Mouse (Mus musculus) forebrain, embryonic 10.5 days (tissue): Measurements from ENCODE around the gene Wasf2. TPM values are rescaled to one million over a fixed set of nuclear protein-coding genes. Genes with fewer than 3 reads are reported as not detected.

Experiments
- DNase-seq: peaks from one replicate; pipeline ENCODE4 v3.0.0-alpha.2; 2017; ENCODE audit warnings: low spot score; ENCODE audit errors: extremely low spot score
- H3K27ac ChIP-seq: fragments of 300-500 bp; sonication (generic); 2 replicates; pipeline ENCODE4 v1.5.1; 2016; ENCODE audit warnings: mild to moderate bottlenecking
- H3K27me3 ChIP-seq: fragments of 300-500 bp; sonication (generic); 2 replicates; pipeline ENCODE4 v1.6.1; 2016; ENCODE audit warnings: mild to moderate bottlenecking; ENCODE audit not compliant: poor library complexity, severe bottlenecking
- H3K36me3 ChIP-seq: fragments of 300-500 bp; sonication (generic); replicated peaks from 2 replicates; pipeline ENCODE4 v1.6.1; 2016; ENCODE audit warnings: mild to moderate bottlenecking, moderate library complexity
- H3K4me1 ChIP-seq: fragments of 300-500 bp; sonication (generic); 2 replicates; pipeline ENCODE4 v1.6.1; 2016
- H3K4me3 ChIP-seq: fragments of 300-500 bp; sonication (generic); 2 replicates; pipeline ENCODE4 v1.5.1; 2016; ENCODE audit warnings: mild to moderate bottlenecking, moderate library complexity
- H3K9me3 ChIP-seq: fragments of 300-500 bp; sonication (generic); 2 replicates; pipeline ENCODE4 v1.6.1; 2016; ENCODE audit warnings: mild to moderate bottlenecking, moderate library complexity
- WGBS: fragments of 180-500 bp; shearing (Covaris S2); methylation state at CpG from one replicate; pipeline ENCODE4 v1.1.7; 2016; 5-methylcytosine and 5-hydroxymethylcytosine counted together
- polyA plus RNA-seq: library from polyadenylated mRNA; unstranded; fragments of >200 nt; fragmentation: Nextera tagmentation; extraction: Ambion mirVana; gene quantifications from 2 replicates; pipeline ENCODE4 v1.2.1, GENCODE M21; 2016

Wasf2 gene
- polyA plus RNA-seq, result 47.4 and 49.1 TPM in 2 replicates

DNA sequence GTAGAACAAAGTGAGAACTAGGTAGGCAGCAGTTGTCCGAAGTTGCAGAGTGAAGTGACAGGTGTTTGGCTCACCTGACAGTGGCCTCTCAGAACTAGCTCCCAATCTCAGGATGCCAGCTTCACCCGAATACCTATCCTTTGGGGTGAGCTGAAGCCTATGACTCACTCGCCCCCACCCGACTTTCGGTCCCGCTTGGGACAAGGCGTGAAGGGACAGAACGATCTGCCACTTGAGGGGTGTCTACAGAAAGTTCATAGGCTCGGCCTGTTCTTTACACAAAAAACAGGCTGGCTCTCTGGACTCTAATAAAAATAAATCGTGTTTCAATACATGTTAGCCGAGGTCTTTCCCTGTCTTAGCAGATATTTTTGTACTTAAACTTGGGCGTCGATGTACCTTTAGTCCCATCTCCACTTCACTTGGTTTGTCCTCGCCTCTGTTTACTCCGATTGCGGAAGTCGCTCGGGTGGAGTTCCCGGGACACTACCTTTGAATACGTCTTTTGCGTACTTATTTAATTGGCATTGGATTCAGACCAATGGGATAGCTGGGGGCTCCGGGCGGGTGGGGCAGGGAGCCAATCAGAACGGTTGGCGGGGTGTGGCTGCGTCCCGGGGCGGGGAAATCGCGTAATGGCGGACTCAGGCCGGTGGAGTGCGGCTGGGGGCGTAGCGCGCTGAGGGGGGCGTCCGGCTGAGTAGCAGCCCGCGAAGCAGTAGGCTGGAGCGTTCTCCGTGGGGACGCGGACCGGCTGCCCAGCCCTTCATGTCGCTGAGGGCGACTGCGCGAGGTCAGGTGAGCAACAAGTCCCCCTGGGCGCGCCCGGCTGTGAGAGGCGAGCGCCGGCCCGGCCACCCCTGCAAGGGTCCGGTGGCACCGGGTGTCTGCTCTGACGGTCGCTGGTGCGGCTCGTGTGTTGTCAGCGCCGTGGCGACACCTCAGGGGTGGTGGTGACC is at the start of gene Wasf2:
Gene Wasf2 (plus strand): TSS at position 575 of the 959 bp plus-strand sequence.
- peaks cover 30% of the 10 kb centered on the region for H3K4me1 ChIP-seq
- peak within 1 kb of the TSS; percentile 69 for H3K4me3 ChIP-seq
- peaks cover 16% of the 10 kb centered on the region for H3K36me3 ChIP-seq
- H3K9me3 ChIP-seq, result peaks cover 3% of the 10 kb centered on the region; the same call in 1 of the 2 replicates
- peak; percentile 94 for DNase-seq
- WGBS, result under 1% methylated on average over 65 of the region's 65 CpGs
- no peaks in the 10 kb centered on the region for H3K27me3 ChIP-seq
- H3K27ac ChIP-seq, result peak within 1 kb of the TSS; percentile 90

DNA sequence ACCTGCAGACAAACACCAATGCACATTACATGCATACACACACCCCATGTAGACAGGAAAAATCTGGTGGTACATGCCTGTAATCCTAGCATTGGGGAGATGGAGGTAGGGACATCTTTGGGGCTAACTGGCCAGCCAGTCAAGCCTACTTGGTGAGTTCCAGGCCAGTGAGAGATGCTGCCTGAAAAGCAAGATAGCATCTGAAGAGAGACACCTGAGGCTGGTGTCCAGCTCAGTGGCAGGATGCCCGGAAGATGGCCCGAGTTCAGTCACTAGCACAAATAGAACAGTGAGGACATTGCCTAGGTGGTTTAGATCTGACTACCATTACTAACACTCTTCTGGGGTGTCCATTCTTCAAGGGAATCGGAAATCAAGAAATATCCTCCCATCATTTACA is 49.4 kb upstream of the Wasf2 start:
- no peaks in the 10 kb centered on the region for H3K9me3 ChIP-seq
- no peak for DNase-seq
- H3K4me1 ChIP-seq, result peaks cover 51% of the 10 kb centered on the region
- no peak overlapping the region for H3K27ac ChIP-seq
- WGBS, result 90% methylated on average over 3 of the region's 3 CpGs
- peaks cover 23% of the 10 kb centered on the region for H3K27me3 ChIP-seq
- H3K36me3 ChIP-seq, result peaks cover 23% of the 10 kb centered on the region
- no peak overlapping the region for H3K4me3 ChIP-seq

DNA sequence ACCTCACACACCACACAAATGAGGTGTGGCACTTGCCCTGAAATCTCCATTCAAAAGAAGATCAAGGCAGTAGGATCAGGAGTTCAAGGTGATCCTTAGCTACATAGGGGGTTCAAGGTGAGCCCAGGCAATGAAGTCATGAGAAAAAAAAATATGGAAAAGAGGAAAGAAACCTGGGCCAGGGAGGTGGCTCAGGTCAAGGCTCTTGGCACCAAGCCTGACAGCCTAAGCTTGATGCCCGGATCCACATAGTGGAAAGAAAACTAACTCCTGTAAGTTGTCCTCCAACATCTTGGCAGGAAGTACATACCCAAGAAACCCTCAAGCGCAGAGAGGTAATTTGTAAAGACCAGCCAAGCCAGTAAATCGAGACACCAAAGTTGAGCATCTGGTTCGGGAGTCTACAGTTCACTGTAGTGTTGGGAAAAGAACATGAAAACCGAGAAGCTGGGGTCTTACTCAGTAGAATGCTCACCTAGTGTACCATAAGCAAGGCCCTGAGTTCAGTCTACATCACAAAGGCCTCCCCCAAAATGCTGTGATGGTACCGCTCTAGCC is 48.0 kb upstream of the Wasf2 start:
- Histone ChIP-seq H3K27me3 (peaks cover 37% of the 10 kb centered on the region), H3K4me1 (peaks cover 51% of the 10 kb centered on the region), H3K36me3 (peaks cover 15% of the 10 kb centered on the region), H3K4me3 (no peak overlapping the region), H3K9me3 (no peaks in the 10 kb centered on the region), H3K27ac (no peak overlapping the region)
- no peak for DNase-seq
- 89% methylated on average over 6 of the region's 6 CpGs for WGBS

DNA sequence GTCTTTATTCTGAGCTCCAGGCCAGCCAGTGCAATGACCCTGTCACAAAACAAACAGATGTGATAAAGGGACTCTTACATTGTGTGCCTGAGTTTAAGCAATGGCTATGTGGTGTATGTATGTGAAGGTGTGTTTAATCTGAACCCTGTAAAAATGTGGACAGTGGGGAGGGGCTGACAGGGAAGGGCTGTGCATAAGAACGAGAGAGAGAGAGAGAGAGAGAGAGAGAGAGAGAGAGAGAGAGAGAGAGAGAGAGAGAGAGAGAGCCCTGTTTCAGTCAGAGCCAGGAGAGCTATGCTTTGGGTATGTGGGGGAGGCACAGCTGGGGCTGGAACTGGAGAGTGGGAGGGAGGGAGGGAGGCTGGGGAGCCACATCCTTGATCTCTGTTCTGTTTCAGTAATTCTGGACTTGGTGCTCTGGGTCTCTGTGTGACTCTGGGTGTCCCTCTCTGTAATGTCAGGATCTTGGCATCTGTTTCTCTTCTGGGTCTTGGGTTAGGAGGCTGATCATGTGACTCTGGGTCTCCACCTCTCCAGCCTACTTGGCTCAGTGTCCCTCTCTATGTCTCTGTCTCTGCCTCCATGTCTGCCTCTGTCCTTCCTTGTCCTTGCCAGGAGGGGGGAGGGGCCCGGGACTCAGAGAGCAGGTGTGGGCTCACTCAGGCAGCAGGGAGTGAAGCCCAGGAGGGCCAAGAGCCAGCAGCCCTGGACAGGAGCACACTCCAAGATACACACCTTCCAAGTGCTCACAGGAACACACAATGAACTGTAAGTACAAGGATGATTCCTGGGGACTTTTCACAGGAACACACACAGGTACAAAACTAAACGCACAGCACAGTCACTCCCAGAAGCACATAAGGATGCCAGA is 46.1 kb upstream of the Wasf2 start:
- Histone ChIP-seq H3K36me3 (no peaks in the 10 kb centered on the region; the same call in 1 of the 2 replicates), H3K9me3 (no peaks in the 10 kb centered on the region), H3K27ac (0 out of 2 replicates have a peak overlapping the region, but pooled peaks have one; percentile 7), H3K4me3 (peak overlapping the region; percentile 56; the same call in 1 of the 2 replicates), H3K4me1 (peaks cover 51% of the 10 kb centered on the region), H3K27me3 (peaks cover 45% of the 10 kb centered on the region)
- WGBS, result 31% methylated on average over 3 of the region's 3 CpGs
- DNase-seq, result no peak

DNA sequence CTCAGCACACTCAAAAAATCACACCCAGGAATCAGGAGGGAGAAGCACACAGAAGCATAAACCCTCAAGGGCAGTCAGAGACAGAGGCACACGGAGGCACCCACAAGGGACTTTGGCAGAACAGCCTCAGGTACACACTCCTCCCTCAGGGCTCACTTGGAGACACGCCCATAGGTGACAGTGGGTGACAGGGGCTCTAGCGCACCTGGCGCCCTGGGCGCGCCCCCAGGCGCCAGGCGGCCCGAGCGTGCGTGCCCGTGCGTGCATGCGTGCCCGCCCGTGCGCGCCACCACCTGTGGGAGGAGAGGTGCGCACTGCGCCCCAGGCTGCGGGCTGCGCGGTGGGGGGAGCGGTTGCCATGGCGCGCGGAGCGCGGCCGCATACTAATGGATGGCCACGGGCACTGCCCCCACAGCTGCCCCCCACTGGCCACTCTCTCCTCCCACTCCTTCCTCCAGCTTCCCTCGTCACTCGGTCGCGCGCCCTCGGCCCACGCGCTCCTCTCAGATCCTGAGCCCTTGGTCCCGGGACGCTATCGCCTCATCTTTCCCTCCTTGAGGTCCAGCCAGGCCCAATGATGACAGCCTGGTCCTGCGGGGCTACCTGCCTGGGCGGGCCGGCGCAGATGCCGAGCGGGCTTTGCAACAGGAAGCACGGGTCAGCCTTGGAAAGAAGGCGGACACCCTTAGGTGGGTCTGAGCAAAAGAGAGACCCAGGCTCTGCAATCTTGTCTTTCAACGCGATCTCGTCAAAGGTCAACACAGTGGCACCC is 45.1 kb upstream of the Wasf2 start:
- Histone ChIP-seq H3K4me1 (peaks cover 51% of the 10 kb centered on the region), H3K36me3 (no peaks in the 10 kb centered on the region), H3K9me3 (no peaks in the 10 kb centered on the region), H3K27ac (peak overlapping the region; percentile 68), H3K27me3 (peaks cover 52% of the 10 kb centered on the region), H3K4me3 (peak overlapping the region; percentile 56)
- no peak for DNase-seq
- 1% methylated on average over 52 of the region's 53 CpGs for WGBS

DNA sequence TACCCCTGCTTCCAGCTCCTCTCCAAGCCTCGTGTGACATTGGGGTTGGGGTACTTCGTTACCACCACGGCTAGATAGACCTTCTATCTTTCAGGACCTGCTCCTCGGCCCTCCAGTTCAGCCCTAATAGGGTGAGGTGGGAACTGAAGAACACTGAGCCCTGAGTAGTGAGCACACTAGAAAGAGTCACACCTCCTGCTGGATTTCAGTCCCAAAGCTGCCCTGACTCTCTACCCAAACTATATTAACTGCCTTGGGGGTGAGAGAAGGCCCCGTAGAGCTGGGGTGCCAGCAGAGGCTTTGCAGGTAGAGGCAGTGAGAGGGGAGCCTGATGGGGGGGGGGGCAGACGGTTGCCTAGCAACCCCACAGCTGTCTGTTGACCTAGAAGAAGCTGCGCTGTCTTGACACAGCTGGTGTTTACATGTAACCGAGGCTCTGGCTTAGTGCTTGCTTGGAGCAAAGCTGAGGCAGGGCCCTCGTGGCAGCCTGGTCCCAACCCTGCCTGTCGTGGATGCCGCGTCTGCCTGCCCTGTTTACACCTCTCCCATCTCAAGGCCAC is 44.4 kb upstream of the Wasf2 start:
- H3K4me3 ChIP-seq, result peak overlapping the region; percentile 56
- H3K27ac ChIP-seq, result peak overlapping the region; percentile 68

DNA sequence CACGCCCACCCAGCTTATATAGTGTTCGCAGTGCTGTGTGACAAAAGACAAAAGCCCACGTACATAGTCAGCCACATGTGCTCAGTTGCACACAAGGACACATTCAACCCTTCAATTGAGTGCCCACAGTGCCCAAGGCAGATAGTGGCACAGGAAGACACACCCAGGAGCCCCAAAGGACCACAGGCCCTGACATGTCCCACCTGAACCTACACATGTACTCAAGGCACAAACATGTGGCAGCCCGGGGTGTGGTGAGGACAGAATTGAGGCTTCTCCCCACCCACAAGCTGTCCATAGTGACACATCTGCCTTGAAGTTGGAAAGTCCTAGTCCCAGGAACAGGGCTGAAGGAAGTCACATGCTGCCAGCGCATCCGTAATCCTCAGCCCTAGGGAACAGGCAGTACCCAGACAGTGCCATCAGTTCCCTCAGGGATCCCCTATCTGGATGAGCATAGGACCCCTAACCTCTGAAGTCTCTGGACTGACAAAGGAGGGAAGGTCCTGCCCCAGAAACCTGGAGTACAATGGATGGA is 43.1 kb upstream of the Wasf2 start:
- WGBS, result 89% methylated on average over 6 of the region's 6 CpGs
- Histone ChIP-seq H3K9me3 (no peaks in the 10 kb centered on the region), H3K4me3 (no peak overlapping the region), H3K4me1 (peaks cover 67% of the 10 kb centered on the region), H3K27ac (no peak overlapping the region; the same call in 1 of the 2 replicates), H3K36me3 (no peaks in the 10 kb centered on the region), H3K27me3 (peaks cover 73% of the 10 kb centered on the region)
- DNase-seq, result no peak

More for the DNA sequence above, 44.4 kb upstream of the Wasf2 start:
- Histone ChIP-seq H3K4me1 (peaks cover 58% of the 10 kb centered on the region), H3K36me3 (no peaks in the 10 kb centered on the region), H3K9me3 (no peaks in the 10 kb centered on the region), H3K27me3 (peaks cover 59% of the 10 kb centered on the region)
- WGBS, result 12% methylated on average over 12 of the region's 12 CpGs
- no peak for DNase-seq

DNA sequence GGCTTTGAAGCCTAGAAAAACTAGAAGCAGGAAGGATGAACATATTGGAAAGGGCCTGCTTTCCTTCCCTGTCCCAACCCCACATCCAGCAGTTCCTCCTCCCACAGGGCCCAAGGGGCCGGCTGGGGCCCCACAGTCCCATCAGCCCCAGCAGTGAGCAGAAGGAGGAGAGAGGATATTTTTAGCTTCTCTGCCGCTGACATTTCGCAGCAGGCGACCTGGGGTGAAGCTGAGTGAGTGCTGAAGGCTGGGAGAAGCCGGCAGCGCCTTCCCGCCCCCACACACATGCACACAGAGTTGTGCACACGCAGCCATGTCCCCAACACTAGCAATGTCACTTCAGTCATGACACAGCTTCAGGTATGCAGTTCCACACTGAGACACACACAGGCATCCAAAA is 42.5 kb upstream of the Wasf2 start:
- Histone ChIP-seq H3K4me1 (peaks cover 73% of the 10 kb centered on the region), H3K27me3 (peaks cover 79% of the 10 kb centered on the region), H3K27ac (peak overlapping the region; percentile 53; the same call in 1 of the 2 replicates), H3K9me3 (no peaks in the 10 kb centered on the region), H3K4me3 (no peak overlapping the region), H3K36me3 (no peaks in the 10 kb centered on the region)
- 52% methylated on average over 8 of the region's 8 CpGs for WGBS
- no peak for DNase-seq

DNA sequence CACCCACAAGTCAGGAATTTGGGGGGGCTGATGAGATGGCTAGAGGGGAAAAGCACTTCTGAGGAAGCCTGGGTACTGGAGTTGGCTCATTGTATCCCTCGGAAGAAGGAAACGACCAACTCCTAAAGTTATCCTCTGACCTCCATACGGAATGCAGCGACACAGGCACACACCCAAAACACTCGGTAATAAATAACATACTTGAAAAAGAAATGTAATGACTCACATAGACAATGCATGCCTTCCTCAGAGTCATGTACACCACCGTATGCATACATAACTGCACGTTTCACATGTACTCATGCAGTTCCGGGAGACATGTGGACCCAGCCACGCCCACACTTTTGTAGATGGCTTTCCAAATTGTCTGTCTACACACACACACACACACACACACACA is 41.0 kb upstream of the Wasf2 start:
- Histone ChIP-seq H3K9me3 (no peaks in the 10 kb centered on the region), H3K27ac (no peak overlapping the region), H3K27me3 (peaks cover 86% of the 10 kb centered on the region), H3K4me3 (no peak overlapping the region), H3K4me1 (peaks cover 79% of the 10 kb centered on the region), H3K36me3 (no peaks in the 10 kb centered on the region)
- no peak for DNase-seq
- WGBS, result 95% methylated on average over 9 of the region's 9 CpGs

DNA sequence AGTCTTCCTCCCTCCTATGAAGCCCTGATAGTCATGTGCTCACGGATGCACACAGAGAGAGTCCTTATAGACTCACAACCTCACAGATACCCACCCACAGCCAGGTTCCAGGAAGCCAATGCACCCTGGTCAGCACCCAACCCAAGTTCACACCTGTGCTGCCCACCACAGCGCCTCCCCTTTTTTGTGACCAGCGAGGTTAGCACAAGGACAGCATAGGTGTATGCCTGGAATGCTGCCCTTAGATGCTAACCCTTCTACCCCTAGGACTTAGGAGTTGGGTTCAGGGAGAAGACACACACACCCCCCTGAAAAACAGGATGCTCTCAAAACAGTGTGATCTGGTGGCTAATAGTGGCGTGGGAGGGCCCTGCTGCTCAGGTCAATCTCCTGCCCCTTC is 40.5 kb upstream of the Wasf2 start:
- no peaks in the 10 kb centered on the region for H3K36me3 ChIP-seq
- H3K9me3 ChIP-seq, result no peaks in the 10 kb centered on the region
- peaks cover 86% of the 10 kb centered on the region for H3K27me3 ChIP-seq
- 75% methylated on average over 4 of the region's 4 CpGs for WGBS
- H3K4me3 ChIP-seq, result no peak overlapping the region
- peak overlapping the region; percentile 77 for H3K27ac ChIP-seq
- H3K4me1 ChIP-seq, result peaks cover 79% of the 10 kb centered on the region
- DNase-seq, result no peak

DNA sequence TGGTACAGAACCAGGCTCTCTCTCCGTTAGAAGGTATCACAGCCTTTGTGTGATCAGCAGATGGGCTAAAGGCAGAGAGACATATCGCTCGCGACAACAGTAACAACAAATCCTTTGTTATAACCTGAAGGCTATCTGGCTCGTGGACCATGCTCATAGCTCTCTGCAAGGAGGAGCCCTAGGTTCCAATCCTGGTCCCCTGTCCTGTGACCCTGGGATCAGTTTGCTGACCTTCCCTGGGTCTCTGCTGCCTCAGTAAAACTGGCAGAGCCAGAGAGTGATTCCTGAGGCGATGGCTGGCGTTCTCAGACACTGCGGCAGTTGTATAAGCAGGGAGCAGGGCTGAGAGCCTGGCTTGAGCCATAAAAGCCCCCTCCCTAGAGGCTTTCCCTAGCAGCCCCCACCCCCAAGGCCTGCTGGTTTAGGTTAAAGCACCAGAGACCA is 40.0 kb upstream of the Wasf2 start:
- DNase-seq, result no peak
- H3K36me3 ChIP-seq, result no peaks in the 10 kb centered on the region
- 39% methylated on average over 8 of the region's 8 CpGs for WGBS
- H3K27me3 ChIP-seq, result peaks cover 86% of the 10 kb centered on the region
- peaks cover 79% of the 10 kb centered on the region for H3K4me1 ChIP-seq
- peak overlapping the region; percentile 77 for H3K27ac ChIP-seq
- H3K4me3 ChIP-seq, result no peak overlapping the region
- H3K9me3 ChIP-seq, result no peaks in the 10 kb centered on the region
